Mouse (Mus musculus) adrenal gland, adult 8-10 months (tissue): ENCODE results near the gene Tmem53. TPM values are rescaled to one million over a fixed set of nuclear protein-coding genes. Genes with fewer than 3 reads are reported as not detected.
"Not testable (repeated sequence)": the region's sequence is repeated elsewhere in the genome, so short reads cannot be mapped to it uniquely, and the experiment has no call there.

Source experiments
- DNase-seq: peaks from one replicate; pipeline ENCODE4 v3.0.0; 2022
- total RNA-seq, 4 experiments: library from RNA; stranded (reverse); gene quantifications; 2 replicates each; pipeline ENCODE4 v1.2.4; 2022

The Tmem53 gene
- total RNA-seq, 4 experiments from 2014 or later: 52.4 to 103 (median 74.9) TPM

DNA sequence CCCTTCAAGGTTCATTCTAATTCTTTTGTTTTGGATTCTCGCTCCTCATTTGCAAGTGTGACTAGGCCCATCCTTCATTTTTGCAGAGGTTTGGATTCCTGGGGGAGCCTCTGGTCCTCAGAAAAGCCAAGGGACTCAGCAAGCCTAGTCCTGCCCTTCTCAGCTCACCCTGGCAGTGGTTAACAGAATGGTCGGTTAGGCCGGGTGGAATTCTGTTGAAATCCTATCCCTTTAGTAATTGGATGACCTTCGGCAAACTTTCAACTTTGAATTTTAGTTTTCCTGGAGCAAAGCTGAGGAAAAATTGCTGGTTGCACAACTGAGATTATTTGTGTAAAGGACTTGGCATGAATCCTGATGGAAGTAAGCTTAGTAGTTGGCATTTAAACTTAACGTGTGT, 600 bp downstream of the Tmem53 start:
- peak; percentile 59 for DNase-seq

DNA sequence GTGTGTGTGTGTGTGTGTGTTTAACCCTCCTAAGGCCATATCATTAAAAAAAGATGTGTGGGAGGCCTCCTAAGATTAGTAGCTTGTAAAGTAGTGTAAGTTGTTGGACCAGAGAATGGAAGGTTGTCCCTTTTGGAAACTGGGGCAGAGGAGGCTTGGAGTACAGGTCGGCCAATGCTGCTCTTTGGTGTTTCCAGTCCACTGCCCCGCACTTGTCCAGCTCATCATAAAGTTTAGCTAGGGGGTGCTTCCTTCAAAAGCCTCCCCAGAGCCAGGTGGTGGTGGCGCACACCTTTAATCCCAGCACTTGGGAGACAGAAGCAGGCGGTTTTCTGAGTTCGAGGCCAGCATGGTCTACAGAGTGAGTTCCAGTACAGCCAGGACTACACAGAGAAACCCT, 1.0 kb downstream of the Tmem53 start:
- DNase-seq: no peak

DNA sequence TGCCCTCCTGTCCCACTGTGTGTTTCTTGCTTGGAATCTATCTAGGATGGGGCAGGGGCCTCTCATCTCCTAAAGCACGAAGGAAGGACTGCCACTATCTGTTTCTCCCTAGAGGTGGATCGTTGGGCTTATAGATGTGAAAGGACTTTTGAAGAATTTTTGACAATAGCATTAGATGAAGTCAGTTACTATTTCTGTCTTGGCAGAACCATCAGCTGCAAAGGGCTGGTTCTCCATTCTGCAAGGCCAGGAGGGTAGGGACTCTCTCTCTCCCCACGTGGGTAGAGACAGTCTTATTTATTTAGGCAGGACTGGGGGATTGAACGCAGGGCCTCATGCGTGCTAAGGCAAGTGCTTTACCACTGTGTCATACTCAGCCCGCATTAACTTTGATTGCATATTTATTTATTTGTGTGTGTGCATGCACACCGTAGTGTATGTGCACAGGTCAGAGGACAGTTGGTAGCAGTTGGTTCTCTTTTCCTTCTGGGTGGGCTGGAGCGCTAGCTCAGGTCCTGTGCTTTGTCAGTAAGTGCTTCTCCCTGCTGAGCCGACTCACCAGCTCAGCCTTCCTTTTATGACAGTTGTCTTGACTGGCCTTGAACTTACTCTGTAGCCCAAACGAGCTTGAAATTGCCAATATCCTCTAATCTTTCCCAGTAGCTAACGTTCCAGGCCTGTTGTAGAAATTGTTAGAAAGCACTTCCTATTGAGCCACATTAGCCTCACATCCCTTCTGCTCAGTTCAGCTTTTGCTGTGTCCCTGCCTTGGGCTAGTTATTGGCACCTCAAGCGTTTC, 1.7 kb downstream of the Tmem53 start:
- no peak for DNase-seq

DNA sequence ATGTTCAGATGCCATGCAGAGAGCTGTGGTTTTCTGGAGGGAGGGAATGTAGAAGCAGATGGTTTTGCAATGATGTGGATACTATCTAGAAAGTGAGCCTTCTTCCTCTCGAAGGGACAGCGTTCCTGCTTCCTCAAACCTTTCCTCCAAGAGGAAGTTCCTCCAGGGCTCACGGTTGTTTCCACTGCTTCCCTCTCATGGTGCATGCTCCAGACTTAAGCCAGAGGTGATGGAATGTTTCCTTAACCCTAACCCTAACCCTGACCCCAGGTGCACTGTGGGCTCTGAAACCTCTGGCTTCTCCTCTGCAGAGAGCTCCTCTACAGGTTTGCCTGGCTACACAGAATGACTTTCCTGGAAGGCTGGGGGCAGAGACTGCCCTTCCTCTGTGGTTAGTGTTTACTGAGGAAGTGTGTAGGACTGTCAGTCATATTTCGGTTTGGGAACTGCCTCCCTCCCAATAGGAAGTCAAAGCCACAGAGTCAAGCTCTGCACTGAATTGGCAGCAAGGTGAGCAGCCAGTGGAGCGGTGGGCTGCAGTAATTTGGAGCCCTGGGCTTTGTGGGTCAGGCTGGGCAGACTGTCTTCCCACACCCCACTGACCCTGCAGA, 2.4 kb downstream of the Tmem53 start:
- no peak for DNase-seq

DNA sequence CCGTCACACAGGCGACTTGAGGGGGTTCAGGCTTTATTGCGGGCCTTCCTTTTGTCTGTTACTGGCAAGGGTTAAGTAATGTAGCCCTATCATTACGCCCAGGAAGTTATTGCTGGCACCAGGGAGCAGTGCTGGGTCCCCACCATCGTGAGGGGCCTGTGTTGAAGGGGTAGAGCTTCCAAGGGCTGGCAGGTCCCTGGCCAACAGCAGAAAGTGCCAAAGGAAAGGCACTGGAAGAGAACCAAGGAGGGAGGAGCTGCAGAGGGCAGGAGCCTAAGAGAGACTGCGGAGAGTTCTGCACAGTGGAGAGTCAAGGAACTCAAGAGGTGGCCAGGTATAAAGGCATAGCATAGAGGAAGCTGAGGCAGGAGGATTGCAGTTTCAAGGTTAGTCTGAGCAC, 2.9 kb downstream of the Tmem53 start:
- no peak for DNase-seq

DNA sequence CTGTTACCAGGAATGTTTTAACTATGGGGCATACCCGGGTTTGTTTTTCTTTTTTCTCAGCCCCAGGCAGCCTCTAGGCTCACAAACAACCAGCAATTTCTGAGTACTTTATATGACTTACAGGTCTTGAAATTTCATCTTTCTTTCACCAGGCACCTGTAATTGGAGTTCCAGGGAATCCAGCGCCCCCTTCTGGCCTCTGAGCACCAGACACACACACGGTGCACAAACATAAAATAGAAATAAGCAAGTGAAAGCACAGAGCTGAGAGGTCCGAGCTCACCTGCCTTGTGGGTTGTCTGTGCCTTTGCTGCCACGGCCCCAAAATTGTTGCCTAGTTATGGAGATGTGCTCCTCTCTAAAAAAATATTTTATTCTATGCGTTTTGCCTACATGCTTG, 8.2 kb downstream of the Tmem53 start:
- DNase-seq: not testable (repeated sequence)

DNA sequence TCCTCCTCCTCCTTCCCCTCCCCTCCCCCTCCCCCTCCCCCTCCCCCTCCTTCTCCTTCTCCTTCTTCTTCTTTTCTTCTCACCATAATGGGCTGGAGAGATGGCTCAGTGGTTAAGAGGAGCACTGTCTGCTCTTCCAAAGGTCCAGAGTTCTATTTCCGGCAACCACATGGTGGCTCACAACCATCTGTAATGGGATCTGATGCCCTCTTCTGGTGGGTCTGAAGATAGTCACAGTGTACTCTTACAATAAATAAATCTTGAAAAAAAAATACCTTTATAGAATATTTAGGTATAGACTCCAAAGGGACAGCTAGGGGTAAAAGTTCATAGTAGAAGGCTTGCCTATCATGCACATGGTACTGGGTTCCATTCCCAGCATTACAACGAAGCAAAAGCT, 9.5 kb downstream of the Tmem53 start:
- no peak for DNase-seq

DNA sequence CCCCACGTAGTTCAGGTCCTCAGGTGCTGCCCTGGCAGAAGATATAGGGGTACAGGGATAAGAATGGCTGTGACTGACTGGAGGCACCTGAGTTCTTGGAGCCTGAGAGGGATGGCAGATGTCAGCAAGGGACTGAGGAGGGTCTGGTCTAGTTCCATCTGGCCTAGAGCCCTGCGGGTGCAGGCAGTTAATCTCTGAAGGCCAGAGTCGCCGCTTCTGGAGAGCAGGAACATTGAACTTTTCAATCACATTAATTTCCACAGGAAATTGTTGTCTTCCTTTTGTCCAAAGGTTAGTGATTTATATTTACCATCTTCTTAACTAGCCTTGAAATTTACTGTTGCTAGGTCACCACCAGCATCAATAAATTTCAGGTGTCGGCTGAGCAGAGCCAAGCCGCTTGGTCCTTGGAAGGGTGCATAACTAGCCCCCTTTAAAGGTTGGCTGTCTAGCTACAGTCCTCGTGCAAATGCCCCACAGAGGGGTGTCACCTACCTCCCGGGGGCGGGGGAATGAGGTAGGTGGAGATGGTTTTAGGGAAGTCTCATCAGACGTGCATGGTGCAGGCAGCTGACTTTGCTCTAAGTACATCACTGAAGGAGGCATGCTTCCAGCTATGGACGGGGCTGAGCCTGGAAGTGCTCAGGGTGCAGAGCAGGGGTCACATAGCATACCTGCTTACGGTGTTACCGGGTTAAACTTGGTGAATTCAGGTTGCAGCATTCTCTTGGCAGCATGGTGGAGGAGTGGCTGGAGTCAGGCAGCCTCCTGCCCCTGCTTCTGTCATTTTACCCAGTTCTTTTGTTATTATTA, 10.6 kb downstream of the Tmem53 start:
- DNase-seq: peak; percentile 74

DNA sequence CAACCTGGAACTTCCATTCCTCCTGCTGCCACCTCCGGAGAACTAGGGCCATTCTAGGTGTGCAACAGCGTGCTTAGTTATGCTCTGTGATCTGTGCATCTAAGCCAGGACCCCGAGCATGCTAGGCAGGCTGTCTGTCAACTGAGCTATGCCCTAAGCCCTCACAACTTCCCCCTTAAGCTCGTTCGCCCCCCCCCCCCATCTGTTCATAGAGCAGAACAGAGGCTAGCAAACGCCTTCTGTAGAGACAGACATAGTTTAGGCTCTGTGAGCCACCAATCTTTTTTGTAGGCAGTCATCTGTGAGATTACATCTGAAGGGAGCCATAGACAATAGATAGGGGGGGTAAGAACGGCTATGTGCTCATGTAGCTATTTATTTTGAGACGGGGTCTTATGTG, 11.2 kb downstream of the Tmem53 start:
- no peak for DNase-seq

DNA sequence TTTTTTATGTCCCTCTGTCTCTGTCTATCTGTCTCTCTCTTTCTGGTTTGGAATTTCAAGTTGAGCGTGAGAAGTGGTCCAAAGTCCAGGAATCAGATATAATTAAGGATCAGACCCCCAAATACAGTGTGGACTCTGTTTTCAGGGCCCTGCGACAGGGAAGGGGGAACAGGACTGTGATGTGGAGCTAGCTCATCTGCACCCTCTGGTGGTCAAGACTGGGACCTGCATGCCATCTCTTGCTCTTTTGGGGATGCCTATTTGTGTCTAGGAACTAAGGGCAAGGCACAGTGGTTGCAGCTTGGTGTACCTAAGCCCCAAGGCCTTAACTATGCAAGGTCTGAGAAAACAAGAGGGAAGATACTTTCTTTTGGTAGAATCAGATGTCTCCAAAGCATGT, 15.5 kb downstream of the Tmem53 start:
- no peak for DNase-seq

DNA sequence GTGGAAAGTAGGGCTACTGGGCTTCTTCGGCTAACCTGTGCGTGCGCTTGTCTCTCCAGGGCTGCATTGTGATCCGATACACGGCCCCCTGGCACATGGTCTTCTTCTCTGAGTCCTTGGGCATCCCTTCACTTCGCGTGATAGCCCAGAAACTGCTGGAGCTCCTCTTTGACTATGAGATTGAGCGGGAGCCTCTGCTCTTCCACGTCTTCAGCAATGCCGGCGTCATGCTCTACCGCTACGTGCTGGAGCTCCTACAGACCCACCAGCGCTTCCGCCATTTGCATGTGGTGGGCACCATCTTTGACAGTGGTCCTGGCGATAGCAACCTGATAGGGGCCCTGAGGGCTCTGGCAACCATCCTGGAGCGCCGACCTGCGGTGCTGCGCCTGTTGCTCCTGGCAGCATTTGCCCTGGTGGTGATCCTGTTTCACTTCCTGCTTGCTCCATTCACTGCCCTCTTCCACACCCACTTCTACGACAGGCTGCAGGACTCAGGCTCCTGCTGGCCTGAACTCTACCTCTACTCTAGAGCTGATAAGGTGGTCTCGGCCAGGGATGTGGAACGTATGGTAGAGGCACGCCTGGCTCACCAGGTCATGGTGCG, 16.2 kb downstream of the Tmem53 start:
- DNase-seq: no peak

DNA sequence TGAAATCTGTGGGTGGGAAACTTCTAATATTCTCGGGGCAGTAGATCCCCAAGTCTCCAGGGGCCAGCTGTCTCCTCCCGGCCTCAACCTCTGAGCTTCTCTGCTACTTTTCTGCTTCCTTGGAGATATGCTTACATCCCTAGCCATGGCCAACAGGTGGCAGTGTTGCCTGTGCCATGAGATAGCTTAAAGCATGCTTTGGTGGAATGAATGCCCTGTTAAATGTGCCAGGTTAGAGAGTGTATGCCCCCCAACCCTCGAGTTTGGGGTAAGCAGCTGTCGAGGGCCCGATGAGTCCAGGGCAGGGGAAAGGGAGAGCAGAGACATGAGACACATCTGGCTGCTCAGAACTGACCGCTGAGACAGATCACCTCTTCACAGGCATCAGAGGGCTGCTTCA, 18.5 kb downstream of the Tmem53 start:
- no peak for DNase-seq

DNA sequence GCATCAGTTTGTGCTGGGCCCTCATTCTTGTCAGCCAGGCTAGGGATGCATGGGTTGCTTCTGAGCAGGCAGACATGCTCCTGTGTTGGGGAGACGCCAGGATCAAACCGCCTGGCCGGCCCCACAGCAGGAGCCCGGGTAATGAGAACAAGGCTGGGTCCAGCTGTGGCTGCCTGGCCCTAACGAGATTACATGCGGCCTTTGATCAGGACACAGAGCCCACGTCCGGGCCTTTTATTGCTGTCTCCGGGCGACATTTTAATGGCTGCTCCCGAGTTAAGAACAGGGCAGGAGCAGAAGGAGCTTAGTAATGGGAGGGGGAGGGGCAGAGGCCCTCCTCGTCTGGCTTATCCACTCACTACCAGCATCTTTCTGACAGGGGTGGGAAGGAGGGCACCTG, 20.7 kb downstream of the Tmem53 start:
- no peak for DNase-seq

DNA sequence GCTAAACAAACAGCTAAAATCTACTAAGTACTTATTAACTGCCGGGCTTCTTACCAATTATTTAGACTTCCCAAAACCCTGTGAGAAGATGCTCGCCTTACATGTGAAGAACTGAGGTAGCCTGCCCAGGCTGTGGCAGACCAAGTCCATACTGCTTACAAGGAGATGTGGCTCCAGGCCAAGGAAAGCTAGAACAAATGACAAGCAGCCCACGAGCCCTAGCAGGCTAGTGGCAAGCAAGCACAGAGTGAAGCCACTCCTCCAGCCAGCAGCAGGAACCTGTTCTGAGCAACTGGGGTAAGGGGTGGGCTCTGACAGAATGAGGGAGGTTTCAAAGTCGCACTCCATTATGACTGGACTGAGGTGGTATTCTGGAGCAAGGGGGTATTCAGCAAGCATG, 23.0 kb downstream of the Tmem53 start:
- no peak for DNase-seq

DNA sequence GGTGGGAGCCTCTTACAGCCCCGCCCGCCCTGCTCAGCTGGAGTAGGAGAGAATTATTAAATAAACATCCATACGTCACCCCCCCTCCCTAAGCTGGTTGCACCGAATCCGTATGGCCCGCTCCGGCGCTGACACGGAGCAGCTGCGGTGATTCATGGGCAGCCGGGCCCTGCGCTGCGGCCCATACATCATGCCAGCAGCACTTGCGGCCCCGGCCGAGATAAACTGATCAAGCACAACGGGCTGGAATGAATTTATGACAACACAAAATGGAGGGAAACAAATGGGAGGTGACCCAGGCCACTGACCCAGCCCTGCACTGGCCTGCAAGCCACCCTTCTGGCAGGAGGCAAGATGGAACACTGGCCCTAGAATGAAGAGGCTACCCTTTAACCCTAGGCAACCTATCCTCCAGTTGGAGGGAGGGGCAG, 24.5 kb downstream of the Tmem53 start:
- no peak for DNase-seq

DNA sequence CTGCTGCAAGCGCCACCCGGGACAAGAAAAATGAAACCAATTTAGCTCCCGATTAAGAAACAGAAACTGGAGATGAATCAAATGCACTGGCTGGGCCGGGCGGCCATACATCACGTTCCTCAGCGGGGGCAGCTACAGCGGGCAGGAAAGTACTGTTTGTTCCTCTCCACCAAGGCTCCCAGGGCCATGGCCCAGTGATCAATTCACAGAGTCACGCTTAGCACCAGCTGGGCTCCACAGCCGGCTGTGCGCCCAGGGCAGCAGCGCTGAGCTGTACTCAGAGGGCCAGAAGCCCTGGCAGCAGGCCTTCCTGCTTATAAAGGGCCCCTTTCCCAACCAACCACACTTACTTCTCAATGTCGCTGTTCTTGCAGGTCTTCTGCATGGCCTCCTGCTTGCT, 25.3 kb downstream of the Tmem53 start:
- no peak for DNase-seq

DNA sequence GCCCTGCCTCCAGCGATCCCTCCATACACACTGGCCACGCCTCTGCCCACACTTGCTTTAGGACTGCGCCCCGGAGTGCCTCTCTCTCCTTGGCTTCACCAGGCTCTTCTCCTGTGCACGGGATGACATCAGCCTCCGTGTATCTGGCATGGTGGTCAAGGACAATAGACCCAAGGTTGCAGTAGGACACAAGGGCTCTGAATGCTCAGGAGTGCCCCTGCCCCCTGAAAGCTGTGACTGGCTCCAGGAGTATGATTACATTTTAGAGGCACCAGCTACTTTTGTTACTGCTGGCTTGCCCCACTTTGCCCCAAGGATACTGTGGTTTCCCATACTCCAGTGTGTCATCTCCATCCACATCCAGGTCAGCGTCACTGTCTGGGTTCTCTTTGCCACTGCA, 25.9 kb downstream of the Tmem53 start:
- peak; percentile 75 for DNase-seq

DNA sequence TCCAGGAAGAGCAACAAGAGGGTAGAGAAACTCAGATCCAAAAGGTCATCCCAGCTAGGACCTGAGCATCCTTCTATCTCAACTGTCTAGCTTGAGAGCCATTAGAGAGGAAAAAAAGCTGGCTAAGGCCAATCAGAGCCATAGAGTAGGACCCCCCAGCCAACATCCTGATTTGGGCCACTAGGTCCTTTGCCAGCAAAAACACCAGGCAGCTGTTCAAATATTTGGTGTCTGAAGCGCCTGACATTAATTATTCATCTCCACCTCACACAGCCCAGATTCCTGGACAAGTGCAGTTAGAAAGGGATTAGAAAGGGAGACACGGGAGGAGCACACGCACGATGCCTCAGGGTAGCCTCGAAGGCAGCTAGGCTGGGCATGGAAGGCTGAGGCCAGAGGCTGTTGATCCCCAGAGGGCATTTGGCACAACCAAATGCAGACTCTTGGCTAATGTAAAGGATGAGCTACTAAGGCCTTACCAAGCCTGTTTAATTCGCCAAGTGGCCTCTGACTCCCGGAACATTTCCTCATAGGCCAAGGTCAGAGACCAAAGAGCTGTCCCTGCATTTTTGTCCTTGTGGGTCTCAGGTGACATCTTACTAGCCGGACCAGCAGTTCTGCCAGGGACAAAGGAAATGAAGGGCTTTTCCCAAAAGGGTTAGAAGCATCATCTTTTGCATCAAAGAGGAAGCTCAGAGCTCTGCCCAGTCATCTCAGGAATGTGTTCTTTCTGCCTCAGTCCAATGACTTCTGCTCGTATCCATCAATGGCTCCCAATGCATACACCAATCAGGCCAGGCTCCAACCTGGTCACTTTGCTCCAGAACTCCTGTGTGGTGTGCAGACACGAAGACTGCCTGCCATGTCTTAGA, 26.9 kb downstream of the Tmem53 start:
- DNase-seq: peak; percentile 59

DNA sequence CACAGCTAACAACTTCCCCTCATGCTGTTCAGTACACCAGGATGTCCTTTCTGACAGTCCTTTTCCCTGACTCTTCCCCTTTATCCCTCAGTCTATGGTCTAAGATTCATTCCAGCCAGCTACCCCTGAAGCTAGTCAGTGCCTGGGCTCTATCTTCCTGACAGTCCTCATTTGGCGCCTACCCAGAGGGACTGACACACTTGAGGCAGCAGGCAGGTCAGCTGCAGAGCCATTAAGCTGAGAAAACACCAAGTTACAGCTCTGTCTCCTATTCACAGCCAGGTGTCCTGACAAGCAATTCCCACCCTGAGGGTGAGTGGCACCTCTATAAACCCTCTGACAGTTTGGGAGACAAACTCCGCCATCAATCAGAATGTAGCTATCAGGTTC, 27.5 kb downstream of the Tmem53 start:
- no peak for DNase-seq

DNA sequence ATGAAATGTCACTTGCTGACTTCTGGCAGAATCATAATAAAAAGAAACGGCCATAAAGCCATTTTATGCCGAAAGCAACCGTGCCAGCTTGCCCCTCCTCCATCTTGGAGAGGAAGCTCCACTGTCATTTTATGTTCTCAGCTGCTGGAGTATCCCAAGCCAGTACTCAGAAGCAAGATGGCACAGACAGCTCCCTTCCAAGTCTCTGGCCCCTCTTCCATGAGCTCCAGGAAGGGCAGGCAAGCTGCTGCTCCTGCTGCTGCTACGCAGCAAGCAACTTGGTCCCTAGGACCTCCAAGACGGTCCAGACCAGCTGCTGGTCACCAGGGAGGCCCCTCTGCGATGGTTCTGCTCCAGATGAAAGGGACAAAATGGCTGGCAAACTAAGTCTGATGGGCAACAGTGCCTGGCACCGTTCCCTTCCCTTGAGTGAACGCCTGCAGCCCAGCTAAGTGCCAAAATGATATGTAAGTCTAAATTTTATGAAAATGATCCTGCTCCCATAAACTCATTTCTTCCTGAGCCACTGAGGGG, 28.7 kb downstream of the Tmem53 start:
- no peak for DNase-seq

DNA sequence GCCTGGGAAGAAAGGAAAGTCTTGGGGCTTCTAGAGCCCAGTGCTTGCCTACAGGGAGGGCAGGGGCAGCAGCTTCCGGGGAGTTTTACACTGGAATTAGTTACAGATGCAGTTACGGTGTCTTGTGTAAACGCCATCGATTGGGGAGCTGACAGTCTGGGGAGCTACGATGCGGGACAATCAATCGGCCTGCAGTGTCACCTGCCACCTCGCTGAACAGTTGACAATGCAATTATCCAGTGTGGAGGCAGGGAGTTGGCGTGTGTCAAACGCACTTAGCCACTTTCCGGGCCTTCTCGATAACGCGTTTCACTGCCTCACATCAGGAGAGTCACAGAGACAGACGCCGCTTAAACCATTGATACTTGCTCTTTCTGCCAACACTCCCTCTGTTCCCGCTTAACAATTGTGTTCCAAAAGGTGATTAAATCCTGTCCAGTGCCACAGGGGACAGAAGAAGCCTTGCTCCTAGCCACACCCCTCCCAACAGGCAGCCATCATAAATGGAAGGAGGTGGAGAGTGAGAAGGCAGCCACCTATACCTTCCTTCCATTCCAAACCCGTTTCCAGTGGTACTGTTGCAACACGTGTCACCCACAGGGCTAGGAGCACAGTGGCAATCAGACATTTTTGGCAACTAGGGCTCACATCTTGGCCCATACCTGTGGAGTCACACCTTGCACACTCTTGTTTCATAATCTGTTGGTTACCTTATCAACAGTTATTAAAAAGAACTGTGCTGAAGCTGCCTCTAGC, 29.5 kb downstream of the Tmem53 start:
- DNase-seq: no peak
